Mouse (Mus musculus): ENCODE measurements around the gene Srebf2. TPM values are rescaled to one million over a fixed set of nuclear protein-coding genes. Genes with fewer than 3 reads are reported as not detected.

Srebf2 gene
- polyA plus RNA-seq, 1 experiment from 2014 or later: 53.2 TPM

DNA sequence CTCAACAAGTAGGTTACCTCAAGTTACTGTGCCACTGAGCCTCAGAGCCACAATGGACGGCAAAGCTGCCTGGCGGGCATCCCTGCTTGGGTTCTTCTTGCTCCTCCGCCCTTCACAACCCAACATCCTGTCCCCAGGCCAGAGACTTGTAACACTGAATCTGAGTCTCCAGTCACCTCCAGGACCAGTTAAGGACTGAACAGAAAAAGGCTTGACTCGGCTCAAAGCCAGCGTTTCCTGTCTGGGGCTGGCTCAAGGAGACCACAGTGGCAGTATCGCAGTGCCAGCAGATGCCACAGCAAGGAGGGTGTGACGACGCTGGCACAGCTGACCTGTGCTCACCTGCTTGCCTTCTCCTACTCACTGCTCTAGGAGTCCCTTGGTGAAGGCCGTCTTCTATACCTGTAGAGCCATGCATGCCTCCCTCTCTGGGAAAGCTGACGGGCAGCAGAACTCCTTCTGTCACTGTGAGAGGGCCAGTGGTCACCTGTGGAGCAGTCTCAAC lies 50.3 kb downstream of the Srebf2 start:
- WGBS (ENCODE audit: insufficient replicate concordance): 71% methylated on average over 10 of the region's 10 CpGs
- no peak for ATAC-seq (ENCODE audit: low read depth)
- Histone ChIP-seq H3K9ac (ENCODE audit: low read depth, low read length) (no peak overlapping the region), H3K4me3 (ENCODE audit: low read depth, low read length) (no peak overlapping the region), H3K27me3 (ENCODE audit: control insufficient read depth, insufficient read depth, low read depth, low read length) (no peaks in the 10 kb centered on the region), H3K36me3 (ENCODE audit: control insufficient read depth, insufficient read depth) (peaks cover 70% of the 10 kb centered on the region), H3K4me2 (ENCODE audit: low read depth, low read length) (no peak overlapping the region), H3K9me3 (replicated peaks; ENCODE audit: control insufficient read depth, low read length) (no peaks in the 10 kb centered on the region), H3K4me1 (ENCODE audit: control insufficient read depth, low read depth, low read length) (no peaks in the 10 kb centered on the region), H3K27ac (ENCODE audit: low read length) (no peak overlapping the region)

DNA sequence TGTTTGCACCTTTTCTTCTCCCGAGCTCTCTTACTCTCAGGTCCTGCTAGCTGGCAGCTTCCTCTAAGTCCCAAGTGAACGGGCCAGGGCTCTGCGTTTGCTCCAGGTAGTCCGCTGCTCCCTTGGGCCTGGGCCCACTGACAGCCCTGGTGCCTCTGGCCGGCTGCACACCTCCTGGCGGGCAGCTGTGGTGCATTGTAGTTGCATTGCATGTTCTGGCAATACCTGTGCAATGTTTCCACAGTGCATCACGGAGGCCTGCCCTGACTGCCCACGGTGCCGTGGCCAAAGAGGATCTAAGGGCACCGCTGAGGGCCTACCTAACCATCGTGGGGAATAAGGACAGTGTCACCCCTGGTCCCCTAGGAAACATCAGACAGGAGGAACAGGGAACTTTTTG lies 51.0 kb downstream of the Srebf2 start:
- no peak overlapping the region for H3K27ac ChIP-seq (ENCODE audit: low read length)
- no peaks in the 10 kb centered on the region for H3K27me3 ChIP-seq (ENCODE audit: control insufficient read depth, insufficient read depth, low read depth, low read length)
- no peak overlapping the region for H3K4me2 ChIP-seq (ENCODE audit: low read depth, low read length)
- no peaks in the 10 kb centered on the region for H3K9me3 ChIP-seq (replicated peaks; ENCODE audit: control insufficient read depth, low read length)
- H3K4me1 ChIP-seq (ENCODE audit: control insufficient read depth, low read depth, low read length): no peaks in the 10 kb centered on the region
- WGBS (ENCODE audit: insufficient replicate concordance): 59% methylated on average over 11 of the region's 11 CpGs
- no peak overlapping the region for H3K4me3 ChIP-seq (ENCODE audit: low read depth, low read length)
- H3K9ac ChIP-seq (ENCODE audit: low read depth, low read length): no peak overlapping the region
- no peak for ATAC-seq (ENCODE audit: low read depth)
- peaks cover 65% of the 10 kb centered on the region for H3K36me3 ChIP-seq (ENCODE audit: control insufficient read depth, insufficient read depth)

DNA sequence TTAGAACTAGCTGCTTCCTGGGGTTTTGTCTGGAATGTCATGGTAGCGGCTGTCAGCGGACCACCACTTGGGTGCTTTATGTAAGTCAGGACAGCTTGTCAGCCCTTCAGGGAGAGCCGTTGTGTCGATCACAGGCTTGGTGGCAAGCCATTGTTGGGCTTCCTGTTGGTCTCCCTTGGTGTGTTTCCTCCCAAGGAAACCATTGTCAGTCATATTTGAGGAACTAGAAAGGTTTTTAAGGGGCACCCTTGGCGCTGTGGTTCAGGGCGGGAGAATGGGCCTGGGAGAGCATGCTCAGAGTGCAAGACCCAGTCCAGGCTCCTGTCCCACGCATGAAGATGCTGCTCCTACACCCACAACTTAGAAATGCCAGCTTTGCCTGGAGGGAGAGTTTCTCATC lies 51.4 kb downstream of the Srebf2 start:
- H3K9me3 ChIP-seq (replicated peaks; ENCODE audit: control insufficient read depth, low read length): no peaks in the 10 kb centered on the region
- H3K9ac ChIP-seq (ENCODE audit: low read depth, low read length): no peak overlapping the region
- no peak overlapping the region for H3K27ac ChIP-seq (ENCODE audit: low read length)
- no peaks in the 10 kb centered on the region for H3K4me1 ChIP-seq (ENCODE audit: control insufficient read depth, low read depth, low read length)
- H3K36me3 ChIP-seq (ENCODE audit: control insufficient read depth, insufficient read depth): peaks cover 65% of the 10 kb centered on the region
- no peaks in the 10 kb centered on the region for H3K27me3 ChIP-seq (ENCODE audit: control insufficient read depth, insufficient read depth, low read depth, low read length)
- no peak overlapping the region for H3K4me2 ChIP-seq (ENCODE audit: low read depth, low read length)
- ATAC-seq (ENCODE audit: low read depth): no peak
- H3K4me3 ChIP-seq (ENCODE audit: low read depth, low read length): no peak overlapping the region
- WGBS (ENCODE audit: insufficient replicate concordance): 63% methylated on average over 7 of the region's 7 CpGs

DNA sequence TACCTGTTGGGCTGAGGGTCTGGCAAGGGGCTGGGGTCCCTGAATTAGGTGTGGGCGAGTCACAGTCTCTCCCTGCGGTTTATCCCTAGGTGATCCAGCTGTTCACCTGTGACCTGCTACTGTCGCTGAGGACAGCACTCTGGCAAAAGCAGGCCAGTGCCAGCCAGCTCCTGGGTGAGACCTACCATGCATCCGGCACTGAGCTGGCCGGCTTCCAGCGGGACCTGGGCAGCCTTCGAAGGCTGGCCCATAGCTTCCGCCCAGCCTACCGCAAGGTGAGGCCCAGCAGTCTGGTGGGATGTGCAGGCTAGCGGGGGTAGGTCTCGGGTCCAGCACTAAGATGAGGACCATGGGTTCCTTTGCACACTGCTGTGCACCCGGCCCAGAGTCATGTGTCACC lies 52.6 kb downstream of the Srebf2 start:
- H3K4me1 ChIP-seq (ENCODE audit: control insufficient read depth, low read depth, low read length): no peaks in the 10 kb centered on the region

DNA sequence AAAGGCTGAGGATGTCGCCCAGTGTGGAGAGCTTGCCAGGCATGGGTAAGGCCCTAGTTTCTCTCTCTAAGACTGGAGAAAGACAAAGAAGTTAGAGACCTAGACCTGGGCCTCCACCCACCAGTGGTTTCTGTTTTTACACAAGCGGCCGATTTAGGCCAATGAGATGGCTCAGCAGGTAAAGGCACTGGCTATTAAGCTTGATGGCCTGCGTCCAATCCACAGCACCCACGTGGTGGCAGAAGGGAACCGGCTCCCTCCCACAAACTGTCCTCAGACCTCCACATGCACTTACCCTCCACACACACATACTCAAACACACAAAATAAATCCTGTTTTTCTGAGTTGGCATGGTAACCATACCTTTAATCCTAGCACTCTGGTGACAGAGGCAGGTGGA lies 55.1 kb downstream of the Srebf2 start:
- Histone ChIP-seq H3K27me3 (ENCODE audit: control insufficient read depth, insufficient read depth, low read depth, low read length) (peaks cover 8% of the 10 kb centered on the region; the same call in 1 of the 2 replicates), H3K36me3 (ENCODE audit: control insufficient read depth, insufficient read depth) (peaks cover 41% of the 10 kb centered on the region), H3K4me2 (ENCODE audit: low read depth, low read length) (no peak overlapping the region), H3K9me3 (replicated peaks; ENCODE audit: control insufficient read depth, low read length) (no peaks in the 10 kb centered on the region), H3K4me3 (ENCODE audit: low read depth, low read length) (no peak overlapping the region), H3K27ac (ENCODE audit: low read length) (no peak overlapping the region), H3K9ac (ENCODE audit: low read depth, low read length) (no peak overlapping the region), H3K4me1 (ENCODE audit: control insufficient read depth, low read depth, low read length) (peaks cover 6% of the 10 kb centered on the region)
- ATAC-seq (ENCODE audit: low read depth): no peak
- WGBS (ENCODE audit: insufficient replicate concordance): 87% methylated on average over 6 of the region's 6 CpGs

More for the DNA sequence above, 52.6 kb downstream of the Srebf2 start:
- ATAC-seq (ENCODE audit: low read depth): no peak
- 84% methylated on average over 12 of the region's 12 CpGs for WGBS (ENCODE audit: insufficient replicate concordance)
- H3K27me3 ChIP-seq (ENCODE audit: control insufficient read depth, insufficient read depth, low read depth, low read length): no peaks in the 10 kb centered on the region
- H3K27ac ChIP-seq (ENCODE audit: low read length): no peak overlapping the region
- H3K9me3 ChIP-seq (replicated peaks; ENCODE audit: control insufficient read depth, low read length): no peaks in the 10 kb centered on the region
- no peak overlapping the region for H3K9ac ChIP-seq (ENCODE audit: low read depth, low read length)
- H3K36me3 ChIP-seq (ENCODE audit: control insufficient read depth, insufficient read depth): peaks cover 61% of the 10 kb centered on the region
- H3K4me2 ChIP-seq (ENCODE audit: low read depth, low read length): no peak overlapping the region
- H3K4me3 ChIP-seq (ENCODE audit: low read depth, low read length): no peak overlapping the region

DNA sequence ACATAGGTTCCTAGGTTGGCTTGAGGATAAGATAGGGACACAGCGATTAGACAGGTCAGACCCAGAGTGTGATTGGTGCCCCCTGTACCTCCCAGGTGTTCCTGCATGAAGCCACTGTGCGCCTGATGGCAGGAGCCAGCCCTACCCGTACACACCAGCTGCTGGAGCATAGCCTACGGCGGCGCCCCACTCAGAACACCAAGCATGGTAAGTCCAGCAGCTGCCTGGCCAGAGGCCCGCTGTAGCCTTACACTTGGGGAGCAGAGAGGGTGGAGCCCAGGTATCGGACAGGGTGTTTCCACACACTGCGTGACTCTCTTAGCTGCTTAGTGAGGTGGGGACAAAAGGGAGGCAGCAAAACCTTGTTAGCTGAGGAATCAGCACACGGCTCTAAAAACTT lies 56.1 kb downstream of the Srebf2 start:
- H3K4me2 ChIP-seq (ENCODE audit: low read depth, low read length): no peak overlapping the region
- H3K36me3 ChIP-seq (ENCODE audit: control insufficient read depth, insufficient read depth): peaks cover 39% of the 10 kb centered on the region
- 89% methylated on average over 10 of the region's 10 CpGs for WGBS (ENCODE audit: insufficient replicate concordance)
- no peak overlapping the region for H3K4me3 ChIP-seq (ENCODE audit: low read depth, low read length)
- H3K9ac ChIP-seq (ENCODE audit: low read depth, low read length): no peak overlapping the region
- no peaks in the 10 kb centered on the region for H3K9me3 ChIP-seq (replicated peaks; ENCODE audit: control insufficient read depth, low read length)
- no peak overlapping the region for H3K27ac ChIP-seq (ENCODE audit: low read length)
- no peak for ATAC-seq (ENCODE audit: low read depth)
- H3K27me3 ChIP-seq (ENCODE audit: control insufficient read depth, insufficient read depth, low read depth, low read length): peaks cover 13% of the 10 kb centered on the region
- H3K4me1 ChIP-seq (ENCODE audit: control insufficient read depth, low read depth, low read length): peaks cover 6% of the 10 kb centered on the region

DNA sequence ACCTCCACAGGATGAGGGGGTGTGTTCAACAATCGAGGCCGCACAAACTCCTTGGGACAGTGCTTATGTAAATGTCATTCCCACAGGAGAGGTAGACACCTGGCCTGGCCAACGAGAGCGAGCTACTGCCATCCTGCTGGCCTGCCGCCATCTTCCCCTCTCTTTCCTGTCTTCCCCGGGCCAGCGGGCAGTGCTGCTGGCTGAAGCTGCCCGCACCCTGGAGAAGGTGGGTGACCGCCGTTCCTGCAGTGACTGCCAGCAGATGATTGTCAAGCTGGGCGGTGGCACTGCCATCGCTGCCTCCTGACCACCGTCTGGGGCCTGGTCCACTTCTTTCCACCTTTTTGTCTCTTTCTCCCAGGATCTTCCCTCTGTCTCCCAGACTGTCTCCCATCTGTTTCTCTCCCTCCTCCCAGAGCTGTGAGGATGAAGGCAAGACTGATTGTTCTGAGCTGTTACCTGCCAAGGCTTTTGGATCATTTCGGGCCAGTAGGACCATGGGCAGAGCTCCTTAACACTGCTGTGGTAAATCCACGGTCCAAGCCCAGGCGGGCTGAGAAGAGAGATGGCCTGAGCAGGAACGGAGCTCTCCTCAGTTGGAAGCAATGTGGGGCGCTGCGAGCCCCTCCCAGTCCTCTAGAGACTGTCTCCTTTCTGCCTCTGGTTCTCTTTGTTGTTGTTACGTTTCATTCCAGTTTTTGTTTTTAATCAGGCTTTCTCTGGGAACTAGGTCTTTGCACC lies 56.8 kb downstream of the Srebf2 start:
- no peak overlapping the region for H3K9ac ChIP-seq (ENCODE audit: low read depth, low read length)

DNA sequence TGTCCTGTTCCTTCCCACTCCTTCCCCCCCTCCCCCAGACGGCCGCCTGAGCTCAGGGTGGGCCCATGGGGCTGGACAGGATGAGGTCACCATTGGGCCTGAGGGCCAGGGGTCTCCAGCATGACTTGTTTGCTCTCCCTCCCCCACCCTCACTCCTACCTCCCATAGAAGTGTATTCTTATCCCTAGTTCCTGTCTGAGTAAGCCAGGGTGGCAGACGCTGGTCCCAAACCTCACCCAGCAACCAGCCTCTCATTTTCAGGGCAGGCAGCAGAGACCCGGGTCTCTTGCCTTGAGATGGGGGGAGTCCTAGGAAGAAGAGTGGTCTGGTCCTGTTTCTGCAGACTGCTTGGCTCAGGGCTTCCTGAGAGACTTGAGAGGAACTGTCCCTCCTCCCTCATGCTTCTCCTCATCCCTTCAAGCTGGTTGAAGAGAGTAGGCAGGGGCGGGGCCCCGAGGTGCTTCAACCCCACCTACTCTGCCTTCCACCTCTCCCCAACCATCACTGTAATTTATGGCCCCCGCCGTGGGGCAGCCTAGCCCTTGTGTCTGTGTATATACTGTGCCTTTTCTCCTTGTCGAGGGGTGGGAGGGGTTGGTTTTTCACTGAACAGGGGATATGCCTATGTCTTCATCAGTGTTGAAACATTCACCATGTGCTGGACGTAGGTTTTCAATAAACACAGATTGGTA lies 57.8 kb downstream of the Srebf2 start:
- no peak for ATAC-seq (ENCODE audit: low read depth)

More for the DNA sequence above, 56.8 kb downstream of the Srebf2 start:
- Histone ChIP-seq H3K9me3 (replicated peaks; ENCODE audit: control insufficient read depth, low read length) (no peaks in the 10 kb centered on the region), H3K4me3 (ENCODE audit: low read depth, low read length) (no peak overlapping the region), H3K36me3 (ENCODE audit: control insufficient read depth, insufficient read depth) (peaks cover 35% of the 10 kb centered on the region), H3K27ac (ENCODE audit: low read length) (no peak overlapping the region), H3K4me2 (ENCODE audit: low read depth, low read length) (no peak overlapping the region), H3K27me3 (ENCODE audit: control insufficient read depth, insufficient read depth, low read depth, low read length) (peaks cover 13% of the 10 kb centered on the region), H3K4me1 (ENCODE audit: control insufficient read depth, low read depth, low read length) (peaks cover 6% of the 10 kb centered on the region)
- 88% methylated on average over 20 of the region's 20 CpGs for WGBS (ENCODE audit: insufficient replicate concordance)
- no peak for ATAC-seq (ENCODE audit: low read depth)

More for the DNA sequence above, 57.8 kb downstream of the Srebf2 start:
- Histone ChIP-seq H3K4me2 (ENCODE audit: low read depth, low read length) (no peak overlapping the region), H3K27me3 (ENCODE audit: control insufficient read depth, insufficient read depth, low read depth, low read length) (peaks cover 22% of the 10 kb centered on the region), H3K9me3 (replicated peaks; ENCODE audit: control insufficient read depth, low read length) (no peaks in the 10 kb centered on the region), H3K27ac (ENCODE audit: low read length) (no peak overlapping the region), H3K9ac (ENCODE audit: low read depth, low read length) (no peak overlapping the region), H3K36me3 (ENCODE audit: control insufficient read depth, insufficient read depth) (peaks cover 27% of the 10 kb centered on the region), H3K4me1 (ENCODE audit: control insufficient read depth, low read depth, low read length) (peaks cover 6% of the 10 kb centered on the region), H3K4me3 (ENCODE audit: low read depth, low read length) (no peak overlapping the region)
- WGBS (ENCODE audit: insufficient replicate concordance): 64% methylated on average over 10 of the region's 10 CpGs

All from liver, embryonic 16.5 days (tissue).